Mouse (Mus musculus) cortical plate, adult 2 months (tissue): ENCODE measurements around the gene Incenp.

Source experiments
- CTCF ChIP-seq: fragments of 200-500 bp; IDR thresholded peaks from 2 replicates; pipeline ENCODE4 v1.5.1; 2011; ENCODE audit warnings: mild to moderate bottlenecking, control low read depth, low read length; ENCODE audit not compliant: insufficient read depth; ENCODE audit errors: extremely low read depth
- POLR2A ChIP-seq: fragments of 200-500 bp; IDR thresholded peaks from 2 replicates; pipeline ENCODE4 v1.6.1; 2011; ENCODE audit warnings: mild to moderate bottlenecking, low read length, control low read depth; ENCODE audit not compliant: insufficient read depth; ENCODE audit errors: extremely low read depth

GRCm38 (mm10) chr19:9898339-9899066 lies 848 bp downstream of the Incenp start:
- TF ChIP-seq POLR2A (no peak), CTCF (no peak)
